Mouse (Mus musculus) thymus, postnatal 4 days (tissue): ENCODE results near the gene Spef2.
"Not testable (repeated sequence)": the region's sequence is repeated elsewhere in the genome, so short reads cannot be mapped to it uniquely, and the experiment has no call there.

Experiments used
- DNase-seq: peaks from one replicate; pipeline ENCODE4 v3.0.0; 2021

Gene Spef2

DNA sequence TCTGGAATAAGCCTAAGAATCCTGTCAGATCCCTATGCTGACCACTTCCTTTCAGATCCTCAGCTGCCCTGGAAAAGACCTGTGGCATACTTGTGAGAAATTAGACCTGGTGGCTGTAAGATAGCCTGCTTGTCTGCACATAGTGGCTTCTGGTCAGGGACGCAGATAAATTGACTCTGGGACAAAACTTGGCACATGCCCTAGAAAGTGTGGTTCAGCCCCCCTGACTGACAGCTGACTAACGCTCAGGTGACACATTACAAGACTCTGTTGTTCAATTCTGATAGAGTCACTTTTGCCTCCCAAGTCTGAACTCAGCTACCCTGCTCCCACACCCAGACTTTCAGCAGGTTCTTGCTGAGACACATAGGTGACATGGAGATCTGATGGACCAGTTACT lies 83.7 kb downstream of the Spef2 start:
- not testable (repeated sequence) for DNase-seq

DNA sequence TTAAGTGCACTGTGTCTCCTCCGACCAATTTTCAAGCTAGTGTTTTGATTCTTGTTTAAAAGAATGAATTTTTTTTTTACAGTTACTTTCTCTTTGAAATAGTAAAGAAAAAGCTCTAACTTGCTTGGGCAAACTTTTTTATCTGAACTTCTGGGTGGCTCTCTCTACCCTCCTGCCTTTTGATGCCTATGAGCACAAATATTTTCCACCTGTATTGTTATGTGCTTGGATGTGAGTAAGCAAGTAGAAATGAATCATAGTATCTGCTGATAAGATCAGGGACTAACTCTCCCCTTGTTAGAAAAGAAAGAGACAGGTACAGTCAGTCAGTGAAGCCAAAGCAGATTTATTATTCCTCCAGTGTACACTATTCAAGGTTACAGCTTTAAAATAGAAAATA lies 87.5 kb downstream of the Spef2 start:
- DNase-seq, result no peak

GRCm38 (mm10) chr15:9634471-9634870 lies 114.2 kb downstream of the Spef2 start:
- no peak for DNase-seq

DNA sequence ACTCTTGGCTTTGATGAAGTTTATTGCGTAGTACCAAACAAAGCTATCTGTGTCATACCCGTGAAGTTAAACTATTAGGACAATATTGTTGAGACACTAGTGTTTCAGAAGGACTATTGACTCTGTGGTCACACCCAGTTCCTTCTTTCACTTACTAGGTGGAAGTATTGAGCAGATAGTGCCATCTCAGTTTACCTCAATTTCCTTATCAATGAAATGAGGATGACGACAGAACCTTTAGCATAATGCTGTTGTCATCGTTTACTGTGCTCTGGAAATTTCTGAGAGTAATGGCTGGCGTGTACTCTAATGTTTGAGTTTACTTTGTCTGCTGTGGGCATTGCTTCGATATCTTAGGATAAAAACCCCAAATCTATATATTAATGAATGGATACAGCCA lies 117.0 kb downstream of the Spef2 start:
- no peak for DNase-seq

- DNase-seq, result no peak
These were observed 119.0 kb downstream of the Spef2 start for GRCm38 (mm10) chr15:9629660-9630059.

- no peak for DNase-seq
These were observed 124.0 kb downstream of the Spef2 start for GRCm38 (mm10) chr15:9624619-9625018.

DNA sequence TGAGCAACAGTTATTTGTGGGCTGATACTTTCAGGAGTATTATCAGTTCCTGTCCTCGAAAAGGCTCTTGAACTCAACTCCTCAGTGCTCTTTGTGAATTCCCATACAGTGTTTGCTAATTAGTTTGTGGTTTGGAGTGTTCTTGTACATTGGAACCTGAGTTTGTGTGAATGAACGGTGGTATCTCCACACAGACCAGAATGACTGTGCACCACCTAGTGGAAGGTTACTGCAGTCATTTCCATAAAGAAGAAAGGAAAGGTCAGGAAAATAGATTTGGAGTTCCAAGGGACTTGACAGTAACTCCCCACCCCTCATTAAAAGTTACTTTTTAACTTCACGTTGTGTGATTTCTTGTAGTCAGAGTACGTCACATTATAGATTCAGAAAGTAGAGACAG lies 140.5 kb downstream of the Spef2 start:
- DNase-seq, result no peak

- DNase-seq, result no peak
These were observed 148.6 kb downstream of the Spef2 start for GRCm38 (mm10) chr15:9600088-9600455.

- no peak for DNase-seq
These were observed 149.1 kb downstream of the Spef2 start for GRCm38 (mm10) chr15:9599382-9600087.

GRCm38 (mm10) chr15:9596298-9597060 lies 152.2 kb downstream of the Spef2 start:
- no peak for DNase-seq

DNA sequence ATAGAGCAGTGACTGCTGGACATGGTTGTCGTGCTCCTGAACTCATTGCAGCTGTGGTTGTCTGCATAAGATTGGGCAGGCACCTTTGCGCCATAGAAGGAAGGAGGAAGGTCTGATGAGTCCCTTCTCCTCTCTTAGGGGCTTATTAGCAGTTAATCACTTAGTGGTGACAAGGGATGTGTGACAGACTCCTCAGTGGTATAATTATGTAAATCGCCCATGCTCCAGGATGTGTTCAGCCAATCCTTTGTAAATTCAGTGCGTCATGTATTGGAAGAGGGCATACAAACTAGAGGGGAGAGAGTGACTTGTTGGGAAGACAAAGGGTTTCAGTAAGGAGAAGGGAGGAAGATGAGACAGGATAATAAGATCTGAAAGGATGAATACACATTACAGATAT lies 158.7 kb downstream of the Spef2 start:
- DNase-seq, result no peak

GRCm38 (mm10) chr15:9580470-9581280 lies 168.0 kb downstream of the Spef2 start:
- DNase-seq, result peak; percentile 15

DNA sequence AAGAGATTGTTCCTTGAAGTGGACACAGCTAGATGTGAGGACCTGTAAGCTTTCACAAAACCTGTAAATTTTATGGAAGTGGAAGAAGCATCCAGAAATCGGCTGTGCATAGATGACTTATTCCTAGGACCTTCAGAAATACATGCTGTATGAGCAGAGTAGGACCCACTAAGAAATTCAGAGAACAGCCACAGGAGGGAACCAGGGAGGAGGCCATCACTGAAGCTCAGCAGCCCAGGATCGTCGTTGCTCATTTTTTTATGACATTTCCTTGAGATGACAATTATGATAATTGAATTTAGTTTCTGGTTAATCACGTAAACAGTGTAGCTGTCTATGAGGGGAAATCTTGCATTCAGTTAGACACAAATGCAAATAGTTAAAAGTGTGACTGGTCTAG lies 171.4 kb downstream of the Spef2 start:
- DNase-seq, result peak; percentile 26

GRCm38 (mm10) chr15:9574796-9575195 lies 173.9 kb downstream of the Spef2 start:
- DNase-seq, result peak; percentile 46

GRCm38 (mm10) chr15:9573361-9573760 lies 175.3 kb downstream of the Spef2 start:
- DNase-seq, result no peak

DNA sequence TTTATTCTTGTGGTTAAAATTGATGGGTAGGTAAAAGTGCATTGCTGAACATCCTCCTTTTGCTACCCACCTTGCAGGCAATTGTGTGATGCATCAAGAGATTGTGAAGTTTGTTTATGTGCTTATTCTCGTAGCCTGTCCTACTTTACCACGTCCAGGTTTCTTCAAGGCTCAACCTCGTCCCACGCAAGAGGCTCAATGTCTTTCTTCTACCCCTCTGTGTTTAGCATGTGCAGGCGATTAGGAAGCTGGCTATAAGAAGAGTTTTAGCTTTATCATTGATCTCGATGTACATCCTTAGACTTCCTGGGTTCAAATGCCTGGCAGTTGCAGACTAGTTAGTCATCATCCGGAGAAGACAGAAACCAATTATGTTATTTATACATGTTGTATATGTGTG lies 176.0 kb downstream of the Spef2 start:
- DNase-seq, result no peak

DNA sequence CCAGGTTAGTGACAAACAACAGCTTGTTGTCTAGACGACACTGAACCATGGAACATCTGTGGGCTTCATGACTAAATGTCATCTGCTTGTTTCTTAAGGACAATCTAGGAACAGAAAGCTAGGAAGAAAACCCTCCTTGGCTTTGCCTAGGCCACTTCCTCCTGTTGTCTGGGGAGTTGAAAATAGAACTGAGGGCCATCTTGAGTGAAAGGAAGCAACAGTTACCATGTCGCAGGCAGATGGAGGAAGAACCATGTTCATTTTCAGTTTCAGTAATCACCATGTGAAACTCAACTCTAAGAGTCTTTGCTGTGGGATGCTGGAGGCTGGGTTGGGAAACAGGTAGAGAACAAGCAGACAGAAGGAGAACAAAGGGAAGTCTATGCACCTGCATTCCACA lies 176.8 kb downstream of the Spef2 start:
- DNase-seq, result no peak

GRCm38 (mm10) chr15:9567316-9567715 lies 181.4 kb downstream of the Spef2 start:
- DNase-seq, result no peak

DNA sequence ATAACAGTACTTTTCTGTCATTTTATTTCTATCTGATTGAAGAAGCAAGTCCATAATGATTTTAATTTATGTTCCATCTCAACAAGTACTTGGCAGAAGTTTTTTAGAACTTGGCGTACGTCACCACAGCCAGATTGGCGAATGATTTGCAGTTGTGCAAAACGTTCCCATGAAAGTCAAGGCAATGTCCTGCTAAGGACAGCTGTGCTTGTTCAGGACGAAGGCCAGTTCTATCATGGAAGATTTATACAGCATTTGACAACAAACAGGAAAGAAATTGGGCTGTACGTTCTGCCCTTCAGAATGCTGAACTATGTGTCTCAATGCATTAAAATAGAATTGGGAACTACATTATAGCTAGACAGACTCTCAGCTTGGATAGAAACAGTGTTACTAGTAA lies 183.3 kb downstream of the Spef2 start:
- DNase-seq, result no peak

DNA sequence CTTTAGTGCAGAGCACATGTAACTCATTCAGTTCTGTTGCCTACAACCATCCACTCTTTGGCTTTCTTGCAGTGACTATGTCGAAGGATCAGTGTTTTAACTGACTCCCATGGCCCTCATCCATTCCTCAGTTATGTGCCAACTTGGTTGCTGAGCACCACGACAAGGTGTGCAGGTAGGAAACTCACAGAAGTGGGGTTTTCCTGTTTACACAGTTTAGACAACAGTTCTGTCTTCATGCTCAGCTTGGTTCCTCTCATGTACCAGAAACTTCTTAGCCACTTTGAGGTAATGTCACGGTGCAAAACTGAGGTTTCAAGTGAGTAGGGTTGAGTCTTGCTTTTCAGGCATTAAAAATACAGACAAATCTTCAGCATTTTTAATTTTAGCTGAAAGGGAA lies 184.5 kb downstream of the Spef2 start:
- DNase-seq, result no peak

GRCm38 (mm10) chr15:9557264-9557663 lies 191.4 kb downstream of the Spef2 start:
- not testable (repeated sequence) for DNase-seq

DNA sequence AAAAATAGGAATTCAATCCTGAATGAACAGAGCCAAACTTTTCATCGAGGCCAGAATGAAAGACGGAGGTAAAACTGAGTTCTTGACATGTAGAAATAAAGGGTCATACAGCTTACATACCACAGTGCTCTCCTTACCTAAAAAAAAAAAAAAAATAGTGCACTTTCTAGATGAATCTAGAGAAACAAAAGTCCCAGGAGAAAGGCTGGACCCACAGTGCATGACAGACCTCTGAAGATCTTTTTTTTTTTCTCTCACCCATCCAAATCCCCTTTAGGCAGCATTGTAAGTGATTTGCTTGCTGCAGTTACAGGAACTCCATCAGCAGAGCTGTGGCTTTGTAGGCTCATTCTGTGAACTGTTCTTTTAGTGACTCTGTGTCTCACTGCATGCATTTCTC lies 199.7 kb downstream of the Spef2 start:
- DNase-seq, result no peak

DNA sequence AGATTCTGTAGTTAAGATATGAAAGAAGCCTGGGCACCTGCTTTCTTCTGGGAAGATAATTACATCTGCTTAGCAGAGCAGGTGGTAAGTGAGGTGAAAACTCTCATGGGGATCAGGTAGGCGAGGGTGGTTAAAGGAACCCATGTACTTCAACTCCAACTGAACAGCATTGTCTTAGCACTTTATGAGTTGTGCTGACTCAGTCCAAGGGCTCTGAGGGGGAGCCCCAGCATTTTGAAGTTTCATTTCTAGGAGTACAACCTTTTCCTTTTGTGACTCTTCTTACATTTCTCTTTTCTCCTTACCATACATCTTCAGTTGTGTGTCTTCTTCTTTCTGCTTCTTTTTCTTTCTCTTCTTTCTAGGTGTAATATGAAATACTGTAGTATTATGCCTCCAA lies 213.5 kb downstream of the Spef2 start:
- no peak for DNase-seq
